Mouse (Mus musculus): Measurements from ENCODE around the gene Gpr162. TPM values are rescaled to one million over a fixed set of nuclear protein-coding genes. Genes with fewer than 3 reads are reported as not detected.

The Gpr162 gene
- 2.7 and 2.8 TPM in 2 replicates for polyA plus RNA-seq (2014; fragmentation: Nextera tagmentation; extraction: Ambion mirVana)

GRCm38 (mm10) chr6:124863658-124864298, at the start of gene Gpr162:
Gene Gpr162, minus strand, starts transcription at chr6:124863983.
- Histone ChIP-seq H3K4me3 (ENCODE audit: low read depth, low read length) (peak within 1 kb of the TSS; percentile 52), H3K9ac (ENCODE audit: low read length) (peak within 1 kb of the TSS; percentile 80), H3K27me3 (ENCODE audit: control insufficient read depth, insufficient read depth, low read length) (no peaks in the 10 kb centered on the region; the same call in 1 of the 2 replicates), H3K36me3 (ENCODE audit: control insufficient read depth, insufficient read depth, low read length) (no peaks in the 10 kb centered on the region), H3K4me2 (ENCODE audit: low read depth, low read length, severe bottlenecking) (peak within 1 kb of the TSS; percentile 97), H3K4me1 (replicated peaks; ENCODE audit: control insufficient read depth, insufficient read depth, low read length) (peaks cover 25% of the 10 kb centered on the region), H3K9me3 (ENCODE audit: control insufficient read depth, low read length) (no peaks in the 10 kb centered on the region), H3K27ac (ENCODE audit: low read depth, low read length) (peak within 1 kb of the TSS; percentile 38; the same call in 1 of the 2 replicates)
- DNase-seq (ENCODE audit: low spot score) = peak; percentile 88
- under 1% methylated on average over 43 of the region's 43 CpGs for WGBS
- peak; percentile 66 for ATAC-seq (replicated peaks; ENCODE audit: low FRiP score)

GRCm38 (mm10) chr6:124913214-124913613, 49.4 kb upstream of the Gpr162 start:
- no peak overlapping the region for H3K9ac ChIP-seq (ENCODE audit: low read length)
- peaks cover 9% of the 10 kb centered on the region for H3K27me3 ChIP-seq (ENCODE audit: control insufficient read depth, insufficient read depth, low read length)
- ATAC-seq (replicated peaks; ENCODE audit: low FRiP score) = no peak
- no peak overlapping the region for H3K4me2 ChIP-seq (ENCODE audit: low read depth, low read length, severe bottlenecking)
- no peak overlapping the region for H3K27ac ChIP-seq (ENCODE audit: low read depth, low read length)
- no peaks in the 10 kb centered on the region for H3K9me3 ChIP-seq (ENCODE audit: control insufficient read depth, low read length)
- no peak for DNase-seq (ENCODE audit: low spot score)
- no peak overlapping the region for H3K4me3 ChIP-seq (ENCODE audit: low read depth, low read length)
- 84% methylated on average over 6 of the region's 6 CpGs for WGBS
- H3K4me1 ChIP-seq (replicated peaks; ENCODE audit: control insufficient read depth, insufficient read depth, low read length) = peaks cover 23% of the 10 kb centered on the region
- peaks cover 8% of the 10 kb centered on the region; the same call in 1 of the 2 replicates for H3K36me3 ChIP-seq (ENCODE audit: control insufficient read depth, insufficient read depth, low read length)

- H3K9me3 ChIP-seq (ENCODE audit: control insufficient read depth, low read length) = no peaks in the 10 kb centered on the region
- no peak within 1 kb of the TSS for H3K27ac ChIP-seq (ENCODE audit: low read depth, low read length)
- no peak within 1 kb of the TSS for H3K4me3 ChIP-seq (ENCODE audit: low read depth, low read length)
- H3K36me3 ChIP-seq (ENCODE audit: control insufficient read depth, insufficient read depth, low read length) = peaks cover 8% of the 10 kb centered on the region; the same call in 1 of the 2 replicates
- H3K27me3 ChIP-seq (ENCODE audit: control insufficient read depth, insufficient read depth, low read length) = peaks cover 9% of the 10 kb centered on the region
- WGBS = 19% methylated on average over 13 of the region's 13 CpGs
- no peak within 1 kb of the TSS for H3K4me2 ChIP-seq (ENCODE audit: low read depth, low read length, severe bottlenecking)
- ATAC-seq (replicated peaks; ENCODE audit: low FRiP score) (no peak), DNase-seq (ENCODE audit: low spot score) (no peak)
- peaks cover 23% of the 10 kb centered on the region for H3K4me1 ChIP-seq (replicated peaks; ENCODE audit: control insufficient read depth, insufficient read depth, low read length)
- no peak within 1 kb of the TSS for H3K9ac ChIP-seq (ENCODE audit: low read length)
Measured at GRCm38 (mm10) chr6:124911533-124912218, 47.9 kb upstream of the Gpr162 start, which contains the start of gene Lag3. Gene Lag3, minus strand, starts transcription at chr6:124911705.

GRCm38 (mm10) chr6:124910032-124910431, 46.2 kb upstream of the Gpr162 start:
- WGBS = under 1% methylated on average over 32 of the region's 32 CpGs

GRCm38 (mm10) chr6:124907767-124908166, 44.0 kb upstream of the Gpr162 start:
- Histone ChIP-seq H3K27ac (ENCODE audit: low read depth, low read length) (no peak overlapping the region), H3K9me3 (ENCODE audit: control insufficient read depth, low read length) (no peaks in the 10 kb centered on the region), H3K36me3 (ENCODE audit: control insufficient read depth, insufficient read depth, low read length) (no peaks in the 10 kb centered on the region; the same call in 1 of the 2 replicates), H3K4me1 (replicated peaks; ENCODE audit: control insufficient read depth, insufficient read depth, low read length) (peaks cover 16% of the 10 kb centered on the region), H3K4me2 (ENCODE audit: low read depth, low read length, severe bottlenecking) (no peak overlapping the region), H3K9ac (ENCODE audit: low read length) (no peak overlapping the region), H3K27me3 (ENCODE audit: control insufficient read depth, insufficient read depth, low read length) (peaks cover 9% of the 10 kb centered on the region), H3K4me3 (ENCODE audit: low read depth, low read length) (no peak overlapping the region)
- DNase-seq (ENCODE audit: low spot score) (no peak), ATAC-seq (replicated peaks; ENCODE audit: low FRiP score) (no peak)
- 83% methylated on average over 1 of the region's 1 CpGs for WGBS

More at GRCm38 (mm10) chr6:124910032-124910431, 46.2 kb upstream of the Gpr162 start:
- Histone ChIP-seq H3K36me3 (ENCODE audit: control insufficient read depth, insufficient read depth, low read length) (peaks cover 8% of the 10 kb centered on the region; the same call in 1 of the 2 replicates), H3K9me3 (ENCODE audit: control insufficient read depth, low read length) (no peaks in the 10 kb centered on the region), H3K9ac (ENCODE audit: low read length) (peak overlapping the region; percentile 47), H3K27ac (ENCODE audit: low read depth, low read length) (no peak overlapping the region), H3K4me1 (replicated peaks; ENCODE audit: control insufficient read depth, insufficient read depth, low read length) (peaks cover 18% of the 10 kb centered on the region), H3K27me3 (ENCODE audit: control insufficient read depth, insufficient read depth, low read length) (peaks cover 9% of the 10 kb centered on the region), H3K4me3 (ENCODE audit: low read depth, low read length) (peak overlapping the region; percentile 15), H3K4me2 (ENCODE audit: low read depth, low read length, severe bottlenecking) (peak overlapping the region; percentile 41)
- DNase-seq (ENCODE audit: low spot score) = no peak
- no peak; the same call in 1 of the 2 replicates for ATAC-seq (replicated peaks; ENCODE audit: low FRiP score)

- H3K9me3 ChIP-seq (ENCODE audit: control insufficient read depth, low read length) = no peaks in the 10 kb centered on the region
- peak overlapping the region; percentile 68 for H3K9ac ChIP-seq (ENCODE audit: low read length)
- H3K27me3 ChIP-seq (ENCODE audit: control insufficient read depth, insufficient read depth, low read length) = peaks cover 4% of the 10 kb centered on the region
- H3K4me2 ChIP-seq (ENCODE audit: low read depth, low read length, severe bottlenecking) = peak overlapping the region; percentile 73
- WGBS = 27% methylated on average over 15 of the region's 16 CpGs
- no peaks in the 10 kb centered on the region for H3K36me3 ChIP-seq (ENCODE audit: control insufficient read depth, insufficient read depth, low read length)
- peak overlapping the region; percentile 42; the same call in 1 of the 2 replicates for H3K4me3 ChIP-seq (ENCODE audit: low read depth, low read length)
- H3K4me1 ChIP-seq (replicated peaks; ENCODE audit: control insufficient read depth, insufficient read depth, low read length) = peaks cover 11% of the 10 kb centered on the region
- peak overlapping the region; percentile 94; the same call in 1 of the 2 replicates for H3K27ac ChIP-seq (ENCODE audit: low read depth, low read length)
- ATAC-seq (replicated peaks; ENCODE audit: low FRiP score) = no peak
- no peak for DNase-seq (ENCODE audit: low spot score)
Measured at GRCm38 (mm10) chr6:124904991-124905860, 41.4 kb upstream of the Gpr162 start.

GRCm38 (mm10) chr6:124904161-124904981, 40.6 kb upstream of the Gpr162 start:
- peak; percentile 85 for DNase-seq (ENCODE audit: low spot score)

More at GRCm38 (mm10) chr6:124904161-124904981, 40.6 kb upstream of the Gpr162 start:
- peak overlapping the region; percentile 68 for H3K9ac ChIP-seq (ENCODE audit: low read length)
- no peaks in the 10 kb centered on the region for H3K9me3 ChIP-seq (ENCODE audit: control insufficient read depth, low read length)
- ATAC-seq (replicated peaks; ENCODE audit: low FRiP score) = peak; percentile 74
- H3K4me1 ChIP-seq (replicated peaks; ENCODE audit: control insufficient read depth, insufficient read depth, low read length) = peaks cover 6% of the 10 kb centered on the region; the same call in 1 of the 2 replicates
- H3K4me3 ChIP-seq (ENCODE audit: low read depth, low read length) = peak overlapping the region; percentile 42
- H3K4me2 ChIP-seq (ENCODE audit: low read depth, low read length, severe bottlenecking) = peak overlapping the region; percentile 73
- H3K36me3 ChIP-seq (ENCODE audit: control insufficient read depth, insufficient read depth, low read length) = no peaks in the 10 kb centered on the region
- peak overlapping the region; percentile 94 for H3K27ac ChIP-seq (ENCODE audit: low read depth, low read length)
- H3K27me3 ChIP-seq (ENCODE audit: control insufficient read depth, insufficient read depth, low read length) = no peaks in the 10 kb centered on the region
- WGBS = 8% methylated on average over 19 of the region's 24 CpGs

All from forebrain, embryonic 11.5 days (tissue).